Mouse (Mus musculus) heart, embryonic 10.5 days (tissue): ENCODE measurements at regions not wholly inside any gene's neighbourhood (a gene's known extent, or its start where the extent isn't known, plus 50 kb on each side); places are given as distances from the start of the nearest gene placed in this dataset.

Source experiments
- DNase-seq: peaks from one replicate; pipeline ENCODE4 v3.0.0-alpha.2; 2017; ENCODE audit warnings: low spot score
- H3K27ac ChIP-seq: fragments of 300-500 bp; sonication (generic); 2 replicates; pipeline ENCODE4 v1.5.1; 2016; ENCODE audit warnings: mild to moderate bottlenecking
- H3K27me3 ChIP-seq: fragments of 300-500 bp; sonication (generic); 2 replicates; pipeline ENCODE4 v1.6.1; 2016; ENCODE audit warnings: mild to moderate bottlenecking; ENCODE audit not compliant: poor library complexity, insufficient read depth, severe bottlenecking
- H3K36me3 ChIP-seq: fragments of 300-500 bp; sonication (generic); 2 replicates; pipeline ENCODE4 v1.6.1; 2016; ENCODE audit warnings: mild to moderate bottlenecking, moderate library complexity
- H3K4me1 ChIP-seq: fragments of 300-500 bp; sonication (generic); 2 replicates; pipeline ENCODE4 v1.6.1; 2016; ENCODE audit warnings: mild to moderate bottlenecking
- H3K4me3 ChIP-seq: fragments of 300-500 bp; sonication (generic); 2 replicates; pipeline ENCODE4 v1.5.1; 2016; ENCODE audit warnings: mild to moderate bottlenecking, moderate library complexity
- H3K9me3 ChIP-seq: fragments of 300-500 bp; sonication (generic); 2 replicates; pipeline ENCODE4 v1.6.1; 2016; ENCODE audit warnings: mild to moderate bottlenecking, moderate library complexity
- WGBS: fragments of 180-500 bp; shearing (Covaris S2); methylation state at CpG from one replicate; pipeline ENCODE4 v1.1.7; 2016; 5-methylcytosine and 5-hydroxymethylcytosine counted together

- Histone ChIP-seq H3K4me1 (peaks cover 10% of the 10 kb centered on the region; the same call in 1 of the 2 replicates), H3K9me3 (no peaks in the 10 kb centered on the region), H3K27me3 (no peaks in the 10 kb centered on the region; the same call in 1 of the 2 replicates), H3K27ac (no peak overlapping the region), H3K36me3 (no peaks in the 10 kb centered on the region), H3K4me3 (no peak overlapping the region)
- WGBS = 83% methylated on average over 3 of the region's 3 CpGs
- no peak for DNase-seq
Observed at GRCm38 (mm10) chr2:148182492-148183052, 135.8 kb upstream of the Foxa2 start.

DNA sequence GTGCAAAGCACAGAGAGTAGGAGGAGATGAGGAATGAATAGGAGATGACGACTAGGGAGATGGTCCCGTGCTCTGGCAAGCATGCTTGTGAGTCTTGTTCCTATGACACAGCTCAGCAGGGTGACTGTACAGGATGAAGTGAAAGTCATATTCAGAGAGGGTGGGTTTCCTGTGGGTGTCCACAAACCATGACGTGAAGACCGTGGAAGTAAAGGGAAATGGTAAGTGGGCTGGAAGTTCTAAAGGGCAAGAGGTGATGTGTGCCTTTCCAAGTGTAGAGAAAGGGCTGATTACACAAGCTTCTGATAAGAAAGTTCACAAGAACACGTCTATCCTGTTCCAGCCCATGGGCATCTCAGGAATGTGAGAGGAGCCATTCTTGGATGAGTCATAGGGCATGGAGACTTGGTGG lies 138.0 kb upstream of the Foxa2 start:
- no peak for DNase-seq
- Histone ChIP-seq H3K36me3 (no peaks in the 10 kb centered on the region), H3K4me3 (no peak overlapping the region), H3K27me3 (no peaks in the 10 kb centered on the region; the same call in 1 of the 2 replicates), H3K9me3 (no peaks in the 10 kb centered on the region), H3K27ac (no peak overlapping the region), H3K4me1 (peaks cover 18% of the 10 kb centered on the region)
- WGBS = 43% methylated on average over 5 of the region's 5 CpGs

- no peak for DNase-seq
- H3K36me3 ChIP-seq = no peaks in the 10 kb centered on the region
- H3K27me3 ChIP-seq = peaks cover 5% of the 10 kb centered on the region
- no peak overlapping the region for H3K27ac ChIP-seq
- no peak overlapping the region for H3K4me3 ChIP-seq
- WGBS = 87% methylated on average over 7 of the region's 7 CpGs
- no peaks in the 10 kb centered on the region for H3K9me3 ChIP-seq
- peaks cover 18% of the 10 kb centered on the region for H3K4me1 ChIP-seq
Observed at GRCm38 (mm10) chr2:148186363-148186991, 139.7 kb upstream of the Foxa2 start.

DNA sequence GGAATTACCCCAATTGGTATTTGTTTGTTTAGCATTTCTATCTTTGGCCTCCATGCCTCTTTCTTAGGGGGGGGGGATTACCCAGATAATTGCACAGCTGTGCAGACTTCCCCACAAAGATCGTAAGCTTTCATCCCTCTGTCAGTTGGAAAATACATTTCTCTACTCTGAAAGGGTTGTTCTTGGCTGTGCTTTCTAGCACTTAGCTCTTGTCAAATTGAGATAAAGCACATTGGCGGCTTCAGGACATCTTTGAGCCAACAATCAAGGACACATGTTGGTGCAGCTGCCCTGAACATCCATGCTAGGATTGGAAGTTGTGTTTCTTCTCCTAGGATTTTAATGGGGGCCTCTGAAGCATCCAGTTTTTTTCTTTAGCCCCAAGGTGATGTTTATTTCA lies 142.1 kb upstream of the Foxa2 start:
- Histone ChIP-seq H3K36me3 (no peaks in the 10 kb centered on the region), H3K27me3 (peaks cover 11% of the 10 kb centered on the region), H3K9me3 (no peaks in the 10 kb centered on the region), H3K4me3 (no peak overlapping the region), H3K4me1 (peaks cover 18% of the 10 kb centered on the region), H3K27ac (no peak overlapping the region)
- no peak for DNase-seq
- 23% methylated on average over 2 of the region's 2 CpGs for WGBS

GRCm38 (mm10) chr2:148189287-148189686 lies 142.5 kb upstream of the Foxa2 start:
- no peak for DNase-seq

GRCm38 (mm10) chr2:148192946-148193345 lies 146.2 kb upstream of the Foxa2 start:
- Histone ChIP-seq H3K27me3 (peaks cover 23% of the 10 kb centered on the region), H3K36me3 (no peaks in the 10 kb centered on the region), H3K9me3 (no peaks in the 10 kb centered on the region), H3K4me1 (peaks cover 7% of the 10 kb centered on the region; the same call in 1 of the 2 replicates), H3K4me3 (no peak overlapping the region), H3K27ac (no peak overlapping the region)
- no peak for DNase-seq
- WGBS = 43% methylated on average over 4 of the region's 4 CpGs

More at GRCm38 (mm10) chr2:148189287-148189686, 142.5 kb upstream of the Foxa2 start:
- peaks cover 18% of the 10 kb centered on the region for H3K4me1 ChIP-seq
- 48% methylated on average over 5 of the region's 5 CpGs for WGBS
- H3K27me3 ChIP-seq = peaks cover 11% of the 10 kb centered on the region
- no peaks in the 10 kb centered on the region for H3K9me3 ChIP-seq
- H3K27ac ChIP-seq = no peak overlapping the region
- H3K36me3 ChIP-seq = no peaks in the 10 kb centered on the region
- no peak overlapping the region for H3K4me3 ChIP-seq

- Histone ChIP-seq H3K36me3 (no peaks in the 10 kb centered on the region), H3K9me3 (no peaks in the 10 kb centered on the region), H3K4me3 (no peak overlapping the region), H3K4me1 (no peaks in the 10 kb centered on the region), H3K27me3 (peaks cover 11% of the 10 kb centered on the region; the same call in 1 of the 2 replicates), H3K27ac (no peak overlapping the region)
- no peak for DNase-seq
- 74% methylated on average over 7 of the region's 7 CpGs for WGBS
Observed at GRCm38 (mm10) chr2:148197375-148198015, 150.7 kb upstream of the Foxa2 start.

GRCm38 (mm10) chr2:148206633-148207032 lies 159.9 kb upstream of the Foxa2 start:
- Histone ChIP-seq H3K27me3 (no peaks in the 10 kb centered on the region), H3K4me1 (no peaks in the 10 kb centered on the region), H3K27ac (no peak overlapping the region), H3K36me3 (no peaks in the 10 kb centered on the region), H3K4me3 (no peak overlapping the region), H3K9me3 (no peaks in the 10 kb centered on the region)
- WGBS = 21% methylated on average over 1 of the region's 1 CpGs
- DNase-seq = no peak

DNA sequence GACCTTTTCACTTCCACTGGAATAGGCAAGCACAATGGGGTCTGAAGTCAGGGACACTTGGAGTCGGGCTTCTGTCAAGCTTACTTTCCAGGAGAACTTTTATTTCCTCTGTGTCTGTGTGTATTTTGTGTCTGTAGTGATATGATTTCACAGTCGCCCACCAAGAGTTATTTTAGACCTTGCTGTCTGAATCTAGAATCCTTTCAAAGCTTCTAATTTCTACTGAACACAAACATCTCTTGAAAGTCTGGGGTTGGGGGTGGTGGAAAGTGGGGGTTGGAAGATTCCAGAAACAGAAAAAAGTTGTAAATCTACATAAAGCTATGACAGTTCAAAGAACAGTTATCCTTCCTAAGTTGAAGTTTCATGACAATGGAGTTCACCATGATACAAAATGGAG lies 164.0 kb upstream of the Foxa2 start:
- 0 out of 2 replicates have a peak, but pooled peaks cover 4% of the 10 kb centered on the region for H3K27me3 ChIP-seq
- no peak overlapping the region for H3K4me3 ChIP-seq
- DNase-seq = no peak
- no peaks in the 10 kb centered on the region for H3K36me3 ChIP-seq
- no peak overlapping the region for H3K27ac ChIP-seq
- 70% methylated on average over 2 of the region's 2 CpGs for whole genome bisulfite sequencing
- H3K9me3 ChIP-seq = no peaks in the 10 kb centered on the region
- no peaks in the 10 kb centered on the region for H3K4me1 ChIP-seq

GRCm38 (mm10) chr2:148217136-148217535 lies 170.4 kb upstream of the Foxa2 start:
- Histone ChIP-seq H3K36me3 (no peaks in the 10 kb centered on the region), H3K27me3 (peaks cover 12% of the 10 kb centered on the region; the same call in 1 of the 2 replicates), H3K4me1 (no peaks in the 10 kb centered on the region), H3K9me3 (no peaks in the 10 kb centered on the region), H3K27ac (no peak overlapping the region), H3K4me3 (no peak overlapping the region)
- 73% methylated on average over 4 of the region's 4 CpGs for WGBS
- no peak for DNase-seq

GRCm38 (mm10) chr2:148233691-148234300 lies 161.3 kb upstream of the Sstr4 start:
- WGBS = 76% methylated on average over 1 of the region's 1 CpGs
- Histone ChIP-seq H3K27ac (no peak overlapping the region), H3K36me3 (no peaks in the 10 kb centered on the region), H3K4me3 (no peak overlapping the region), H3K9me3 (no peaks in the 10 kb centered on the region), H3K27me3 (no peaks in the 10 kb centered on the region), H3K4me1 (no peaks in the 10 kb centered on the region; the same call in 1 of the 2 replicates)
- DNase-seq = no peak

GRCm38 (mm10) chr2:148237121-148237520 lies 158.0 kb upstream of the Sstr4 start:
- WGBS = 78% methylated on average over 4 of the region's 4 CpGs
- H3K4me1 ChIP-seq = peaks cover 5% of the 10 kb centered on the region
- H3K27ac ChIP-seq = no peak overlapping the region
- no peak overlapping the region for H3K4me3 ChIP-seq
- H3K27me3 ChIP-seq = no peaks in the 10 kb centered on the region
- no peaks in the 10 kb centered on the region for H3K36me3 ChIP-seq
- no peak for DNase-seq
- no peaks in the 10 kb centered on the region for H3K9me3 ChIP-seq

DNA sequence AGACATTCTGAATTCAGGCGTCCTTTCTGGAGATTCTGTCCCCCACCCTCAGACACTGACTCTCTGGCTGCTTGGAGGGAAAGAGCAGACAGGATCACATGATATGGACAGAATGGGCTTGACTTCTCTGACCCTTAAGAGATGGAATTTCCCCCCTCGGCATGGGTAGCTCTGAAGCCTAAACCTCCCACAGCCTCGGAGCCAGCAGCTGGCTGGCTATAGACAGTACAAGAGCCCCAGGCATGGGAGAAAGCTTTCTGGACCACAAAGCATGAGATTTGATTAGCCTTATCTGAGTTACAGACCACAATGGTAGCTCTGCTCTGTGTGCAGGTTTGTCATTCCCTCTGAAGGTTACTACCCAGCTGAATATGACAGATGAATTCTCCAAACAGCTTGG lies 156.1 kb upstream of the Sstr4 start:
- H3K9me3 ChIP-seq = no peaks in the 10 kb centered on the region
- H3K36me3 ChIP-seq = no peaks in the 10 kb centered on the region
- no peak for DNase-seq
- 31% methylated on average over 3 of the region's 3 CpGs for WGBS
- peak overlapping the region; percentile 22; the same call in 1 of the 2 replicates for H3K27ac ChIP-seq
- H3K4me1 ChIP-seq = peaks cover 5% of the 10 kb centered on the region
- no peak overlapping the region for H3K4me3 ChIP-seq
- H3K27me3 ChIP-seq = no peaks in the 10 kb centered on the region
